Mouse (Mus musculus) spleen, embryonic (tissue): Measurements from ENCODE around the gene Rpl14.

Experiments
- CTCF ChIA-PET: fragments of 350-600 bp; sonication (Branson Sonifier 250); formaldehyde crosslinking; loops from one replicate; lab custom pipeline; 2022; lab: Charles Lee

Gene Rpl14

GRCm38 (mm10) chr9:120602172-120602838, 31.1 kb downstream of the Rpl14 start:
- CTCF ChIA-PET, result interaction anchor here (0.6 to 1.0 kb wide), 2 partner anchors 10 to 1122 kb away, joined by 3 to 4 read pairs; no protein-coding TSS in a partner anchor

- CTCF ChIA-PET, result interaction anchor here (0.6 to 1.0 kb wide), 3 partner anchors 11 to 1122 kb away, joined by 3 to 6 read pairs (median 4); no protein-coding TSS in a partner anchor
Observed at GRCm38 (mm10) chr9:120602839-120603511, 31.7 kb downstream of the Rpl14 start.

DNA sequence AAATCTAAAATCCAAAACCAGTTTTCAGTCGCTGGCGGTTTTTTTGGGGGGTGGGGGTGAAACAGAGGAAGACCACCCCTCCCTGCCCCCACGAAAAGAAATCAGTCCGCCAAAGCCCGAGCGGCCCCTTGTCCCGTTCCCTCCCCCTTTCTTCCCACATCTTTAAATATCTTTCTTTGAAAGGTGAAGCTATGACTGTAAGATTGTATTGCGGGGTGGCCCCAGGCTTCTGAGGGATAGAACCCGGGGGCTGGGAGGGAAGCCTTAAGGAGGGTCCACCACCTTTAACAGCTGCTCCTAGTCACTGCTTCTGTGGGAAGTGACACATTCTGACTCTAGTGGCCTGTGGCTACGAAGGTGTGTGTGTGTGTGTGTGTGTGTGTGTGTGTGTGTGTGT, 32.3 kb downstream of the Rpl14 start:
- CTCF ChIA-PET, result interaction anchor here (0.6 to 0.7 kb wide), 4 partner anchors 12 to 1143 kb away, joined by 4 to 6 read pairs (median 4); no protein-coding TSS in a partner anchor

DNA sequence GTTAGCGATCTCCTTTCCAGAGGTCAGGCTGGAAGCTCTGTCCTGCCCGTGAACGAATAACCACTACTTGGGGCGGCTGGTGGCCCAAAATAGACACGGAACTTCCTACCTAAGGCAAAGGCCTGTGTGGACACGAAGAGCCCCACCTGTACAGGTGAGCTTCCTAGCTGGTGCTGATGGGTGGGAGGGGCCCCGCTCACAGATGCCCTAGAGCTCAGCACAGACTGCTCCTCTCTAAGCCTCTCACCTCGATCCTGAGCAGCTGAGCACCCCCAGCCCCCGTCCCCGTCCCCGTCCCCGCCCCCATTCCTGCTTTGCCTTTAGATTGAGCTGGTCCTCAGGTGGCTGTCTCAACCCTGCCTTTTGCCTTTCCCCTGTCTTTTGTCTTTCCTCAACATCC, 32.7 kb downstream of the Rpl14 start:
- CTCF ChIA-PET, result interaction anchor here (0.6 to 0.7 kb wide), 5 partner anchors 12 to 1143 kb away, joined by 3 to 6 read pairs (median 4); no protein-coding TSS in a partner anchor

GRCm38 (mm10) chr9:120611055-120611454, 39.8 kb downstream of the Rpl14 start:
- CTCF ChIA-PET, result no interaction called here

DNA sequence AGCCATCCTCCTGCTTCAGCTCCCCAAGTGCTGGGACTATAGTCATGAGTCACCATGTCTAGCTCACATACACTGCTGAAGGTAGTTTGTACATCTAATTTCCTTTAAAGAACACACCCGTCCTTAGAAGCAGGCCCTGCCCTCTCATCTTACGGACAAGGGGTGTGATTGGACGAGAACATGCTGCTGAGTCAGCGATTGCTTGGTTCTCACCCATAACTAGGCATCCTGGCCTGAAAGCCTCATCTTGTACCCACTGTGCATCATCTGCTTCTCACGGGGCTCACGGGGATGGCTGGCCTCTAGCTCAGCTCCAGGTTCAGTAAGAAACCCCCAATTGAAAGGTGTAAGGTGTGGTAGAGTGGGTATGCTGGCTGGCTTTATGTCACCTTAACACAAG, 42.8 kb downstream of the Rpl14 start:
- CTCF ChIA-PET, result no interaction called here

GRCm38 (mm10) chr9:120618101-120618500, 46.9 kb downstream of the Rpl14 start:
- CTCF ChIA-PET, result no interaction called here

GRCm38 (mm10) chr9:120619347-120619708, 48.1 kb downstream of the Rpl14 start:
- CTCF ChIA-PET, result no interaction called here

DNA sequence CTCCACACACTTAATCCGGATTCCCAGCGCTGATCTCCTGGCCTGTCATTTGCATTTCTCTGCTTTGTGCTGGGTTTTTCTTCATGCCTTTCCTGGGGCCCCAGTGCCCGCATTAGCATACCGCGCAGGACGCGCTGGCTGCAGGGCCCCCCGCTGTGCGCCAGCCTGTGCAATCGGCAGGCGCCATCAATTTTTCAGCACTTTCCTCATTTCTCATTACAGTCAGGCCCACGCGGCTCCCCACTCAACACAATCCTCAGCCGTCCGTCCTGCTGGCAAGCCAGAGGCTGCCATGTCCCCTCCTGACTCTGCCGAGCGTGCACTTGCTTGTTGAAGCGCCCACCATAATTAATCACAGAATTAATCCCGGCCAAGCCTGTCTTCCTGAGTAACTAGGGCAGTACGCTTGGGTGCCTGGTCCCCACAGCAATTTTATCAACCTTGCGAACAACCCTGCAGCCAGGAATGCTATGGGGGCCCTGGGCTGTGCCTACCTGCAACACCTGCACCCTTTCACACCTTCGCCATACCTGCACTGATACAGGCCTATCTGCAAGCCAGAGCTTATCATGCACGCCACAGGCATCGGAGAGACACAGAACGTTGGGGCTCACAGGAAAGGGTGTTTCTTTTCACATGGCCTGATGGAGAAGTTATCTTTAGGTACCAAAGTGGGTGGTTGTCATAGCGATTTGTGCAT, 48.6 kb downstream of the Rpl14 start:
- CTCF ChIA-PET, result no interaction called here

DNA sequence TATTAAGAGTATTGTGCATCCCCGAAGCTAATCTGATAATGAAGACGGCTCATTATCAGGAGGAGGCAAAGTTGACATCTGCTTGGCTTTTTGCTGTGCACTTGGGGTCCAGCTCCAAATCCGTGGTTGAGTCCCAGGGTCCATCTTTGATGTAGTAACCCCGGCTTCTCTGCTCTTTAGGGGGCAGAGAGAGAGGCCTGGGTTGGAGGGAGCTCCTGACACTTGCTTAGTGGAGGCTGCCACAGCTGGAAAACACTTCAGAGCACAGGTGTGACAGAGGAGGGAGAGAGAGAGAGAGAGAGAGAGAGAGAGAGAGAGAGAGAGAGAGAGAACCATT, 49.1 kb downstream of the Rpl14 start:
- CTCF ChIA-PET, result no interaction called here
